Mouse (Mus musculus) lung, postnatal 36 days (tissue): ENCODE data around the gene Cd81.

Experiments used
- DNase-seq: peaks from one replicate; pipeline ENCODE4 v3.0.0; 2022; ENCODE audit warnings: mixed read lengths

Cd81 gene

GRCm38 (mm10) chr7:143052626-143053007 is at the start of gene Cd81:
TSS of gene Cd81 (plus strand) at chr7:143052739.
- peak; percentile 88 for DNase-seq

- DNase-seq, result peak; percentile 67
These were observed 47.7 kb upstream of the Cd81 start, which contains the start of gene Tspan32 for GRCm38 (mm10) chr7:143004727-143005343. TSS of gene Tspan32 (plus strand) at chr7:143005046.

GRCm38 (mm10) chr7:143005344-143006096 is 47.0 kb upstream of the Cd81 start:
- DNase-seq, result no peak

GRCm38 (mm10) chr7:143006097-143006755 is 46.3 kb upstream of the Cd81 start:
- no peak for DNase-seq

GRCm38 (mm10) chr7:143006756-143007598 is 45.6 kb upstream of the Cd81 start:
- DNase-seq, result no peak

DNA sequence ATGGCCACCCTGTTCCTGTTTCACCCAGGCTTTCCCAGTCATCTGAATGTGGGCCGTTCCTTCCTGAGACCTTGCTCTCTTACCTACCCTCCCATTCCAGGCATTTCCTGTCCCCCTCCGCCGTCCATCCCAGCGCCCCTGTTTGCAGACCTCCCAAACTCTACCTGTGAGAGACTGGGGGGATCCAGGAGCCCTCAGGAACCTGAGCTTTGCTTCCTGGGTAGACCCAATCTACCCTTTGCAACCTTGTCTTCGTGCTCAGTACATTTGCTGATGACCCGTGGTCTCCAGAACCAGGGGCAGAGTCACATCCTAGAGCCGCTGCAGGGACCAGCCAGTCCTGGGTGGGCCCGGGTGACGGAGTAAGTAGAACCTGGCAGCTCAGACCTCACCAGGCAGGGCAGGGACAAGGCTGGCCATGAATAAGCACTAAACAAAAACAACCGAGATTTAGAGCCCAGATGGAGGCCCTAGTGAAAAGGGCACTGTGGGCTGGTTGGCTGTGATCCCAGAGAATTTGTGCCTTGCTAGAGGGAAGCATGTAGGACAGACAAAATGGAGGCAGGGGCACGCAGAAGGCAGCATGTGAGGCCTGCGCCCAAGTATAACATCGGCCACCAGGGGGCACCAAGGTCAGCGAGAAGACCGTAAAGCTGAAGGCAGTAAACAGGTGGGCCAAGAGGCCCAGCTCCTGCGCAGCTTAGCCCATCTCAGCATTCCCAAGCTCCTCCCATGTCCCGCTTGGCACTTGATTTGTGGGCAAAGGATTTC is 44.8 kb upstream of the Cd81 start:
- DNase-seq, result peak; percentile 98

GRCm38 (mm10) chr7:143008370-143008926 is 44.1 kb upstream of the Cd81 start:
- DNase-seq, result peak; percentile 80

- DNase-seq, result peak; percentile 62
These were observed 43.4 kb upstream of the Cd81 start for GRCm38 (mm10) chr7:143008996-143009665.

- no peak for DNase-seq
These were observed 42.5 kb upstream of the Cd81 start for GRCm38 (mm10) chr7:143009996-143010395.

DNA sequence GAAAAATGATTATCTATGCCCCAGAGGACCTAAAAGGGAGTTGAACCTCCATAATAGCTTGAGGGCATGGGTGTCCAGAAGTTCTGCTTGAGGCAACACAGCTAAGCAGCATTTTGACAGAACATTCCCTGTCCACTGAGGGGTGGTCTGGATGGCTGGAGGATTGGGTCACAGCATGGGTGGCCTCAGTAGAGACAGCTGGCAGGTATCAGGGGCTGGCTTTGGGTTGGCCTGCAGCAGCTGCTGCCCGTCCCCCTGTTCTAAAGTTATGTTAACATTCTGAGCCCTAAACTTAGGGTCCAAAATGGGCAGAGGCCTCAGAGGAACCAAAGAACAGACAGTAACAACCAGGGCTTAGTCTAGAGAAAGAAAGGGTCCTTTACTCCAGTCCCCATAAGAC is 41.3 kb upstream of the Cd81 start:
- no peak for DNase-seq

DNA sequence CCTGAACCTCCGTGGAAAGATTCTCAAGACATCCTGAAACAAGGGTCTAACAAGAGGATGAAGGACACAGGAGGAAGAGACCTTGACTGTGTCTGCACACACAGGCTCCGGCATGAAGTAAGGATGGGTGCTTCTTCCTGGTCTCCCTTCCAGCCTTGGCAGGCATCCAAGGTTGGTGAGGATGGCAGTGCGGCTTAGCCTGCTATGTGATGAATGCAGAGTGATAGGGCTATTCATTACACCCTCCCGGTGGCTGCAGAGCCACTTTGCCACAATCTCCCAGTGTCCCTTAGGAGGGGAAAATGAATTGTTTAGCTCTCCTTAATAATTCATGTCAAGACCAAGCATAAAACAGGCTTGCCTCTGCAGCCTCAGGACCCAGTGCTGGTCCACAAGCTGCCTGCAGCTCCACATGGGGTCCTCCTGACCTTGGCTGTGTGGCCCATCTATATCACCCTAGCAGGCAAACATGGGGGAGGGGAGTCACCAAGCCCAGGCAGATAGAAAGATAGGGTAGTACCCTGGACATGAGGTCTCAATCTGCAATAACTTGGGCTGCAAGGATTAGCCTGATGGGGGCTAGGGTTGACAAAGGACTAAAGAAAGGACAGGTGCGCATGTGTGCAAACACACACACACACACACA is 40.2 kb upstream of the Cd81 start:
- DNase-seq, result no peak

DNA sequence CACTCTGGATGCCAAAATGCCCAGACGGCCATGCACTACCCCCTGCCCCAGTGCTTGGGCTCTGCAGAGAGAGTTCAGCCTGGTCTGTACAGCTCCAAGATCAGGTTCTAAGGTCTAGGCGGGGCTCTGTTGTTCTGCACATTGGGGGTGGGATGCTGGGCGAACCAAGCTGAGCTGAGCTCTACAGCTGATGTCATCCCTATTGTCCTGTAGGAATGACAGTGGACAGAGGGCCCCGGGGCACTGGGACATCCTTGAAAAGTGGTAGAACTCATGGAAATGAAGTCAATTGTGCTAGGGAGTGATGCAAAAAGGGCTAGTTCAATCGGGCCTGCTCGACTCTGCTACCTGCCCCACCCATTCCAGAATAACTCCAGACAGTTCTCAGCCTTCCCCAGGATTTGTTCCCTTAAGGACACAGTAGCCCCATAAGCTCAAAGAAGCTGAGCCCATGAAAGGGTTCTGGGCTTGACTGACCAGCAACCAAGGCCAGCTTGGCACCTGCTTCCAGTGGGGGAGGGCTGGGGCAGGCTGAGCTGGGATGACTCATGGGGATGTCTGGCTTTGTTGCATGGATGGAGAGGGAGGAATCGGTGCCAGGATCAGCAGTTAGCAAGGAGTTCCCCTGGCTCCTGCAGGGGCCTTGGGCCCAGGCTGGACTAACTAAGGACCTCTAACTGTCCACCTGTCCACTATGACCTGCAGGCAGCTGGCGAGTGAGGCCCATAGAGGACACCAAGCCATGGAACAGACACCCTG is 38.9 kb upstream of the Cd81 start:
- peak; percentile 76 for DNase-seq

DNA sequence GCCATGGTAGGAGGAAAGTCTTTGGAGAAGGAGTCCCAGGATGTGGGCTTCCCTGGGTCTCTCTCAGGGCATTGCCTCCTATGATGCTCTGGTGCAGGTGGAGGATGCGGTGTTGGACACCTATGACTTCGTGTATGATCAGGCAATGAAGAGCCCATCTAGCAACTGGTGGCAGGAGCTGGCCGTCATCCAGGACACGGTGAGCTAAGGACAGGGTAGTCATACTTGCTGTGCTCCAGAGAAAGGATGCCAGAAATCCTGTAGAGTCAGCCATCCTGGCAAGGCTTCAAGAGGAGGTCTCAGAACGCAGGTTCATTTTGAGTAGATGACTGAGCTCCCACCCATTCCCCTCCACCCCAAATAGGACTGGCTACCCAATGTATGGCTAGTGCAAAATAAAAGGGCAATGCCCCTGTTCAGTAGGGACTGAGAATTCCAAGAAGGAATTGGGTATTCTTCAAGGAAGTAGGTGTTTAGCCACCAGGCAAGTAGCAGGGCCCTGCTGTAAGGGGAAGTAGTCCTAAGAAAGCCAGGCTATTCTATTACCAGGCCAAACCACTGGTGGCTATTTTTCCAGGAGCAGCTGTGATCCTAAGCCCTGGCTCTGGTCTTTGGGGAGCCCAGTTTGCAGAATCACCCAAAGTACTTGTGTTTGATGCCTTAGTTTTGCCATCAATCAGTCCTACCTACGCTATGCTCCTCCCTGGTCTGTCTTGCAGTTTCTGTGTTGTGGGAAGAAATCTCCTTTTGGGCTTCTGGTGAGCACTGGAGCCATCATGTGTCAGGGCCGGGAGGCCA is 37.5 kb upstream of the Cd81 start:
- no peak for DNase-seq

- peak; percentile 80 for DNase-seq
These were observed 36.6 kb upstream of the Cd81 start for GRCm38 (mm10) chr7:143015755-143016423.

DNA sequence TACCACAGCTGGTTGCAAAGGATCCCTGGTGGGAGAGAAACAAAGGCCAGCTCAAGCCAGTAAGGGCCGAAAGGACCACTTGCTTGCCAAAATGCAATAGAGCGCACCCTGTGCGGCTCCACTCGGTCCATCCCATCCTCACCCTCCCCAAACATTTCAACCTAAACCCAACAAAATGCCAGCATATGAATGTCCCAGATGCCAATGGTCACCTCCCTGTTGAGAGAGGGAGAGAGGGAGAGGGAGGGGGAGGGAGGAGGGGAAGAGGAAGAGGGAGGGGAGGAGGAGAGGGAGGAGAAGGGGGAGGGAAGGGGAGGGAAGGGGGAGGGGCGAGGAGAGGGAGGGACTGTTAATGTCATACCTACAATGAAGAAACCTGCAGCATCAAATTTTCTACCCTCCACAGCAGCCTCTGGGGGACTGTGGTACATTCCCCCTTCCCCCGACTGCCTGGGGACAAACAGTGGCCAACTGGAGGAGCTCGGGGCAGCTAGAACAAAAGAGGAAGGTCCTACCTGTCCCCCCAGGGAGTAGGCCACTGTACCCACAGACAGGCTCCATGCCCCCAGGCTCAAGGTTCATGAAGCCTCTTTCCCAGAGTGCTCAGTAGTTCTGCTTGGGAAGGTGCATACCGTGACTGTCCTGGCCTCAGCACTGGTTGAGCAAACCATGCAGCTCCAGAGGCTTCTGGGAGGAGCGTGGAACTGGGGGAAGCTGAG is 36.0 kb upstream of the Cd81 start:
- no peak for DNase-seq

GRCm38 (mm10) chr7:143017181-143017580 is 35.4 kb upstream of the Cd81 start:
- no peak for DNase-seq

DNA sequence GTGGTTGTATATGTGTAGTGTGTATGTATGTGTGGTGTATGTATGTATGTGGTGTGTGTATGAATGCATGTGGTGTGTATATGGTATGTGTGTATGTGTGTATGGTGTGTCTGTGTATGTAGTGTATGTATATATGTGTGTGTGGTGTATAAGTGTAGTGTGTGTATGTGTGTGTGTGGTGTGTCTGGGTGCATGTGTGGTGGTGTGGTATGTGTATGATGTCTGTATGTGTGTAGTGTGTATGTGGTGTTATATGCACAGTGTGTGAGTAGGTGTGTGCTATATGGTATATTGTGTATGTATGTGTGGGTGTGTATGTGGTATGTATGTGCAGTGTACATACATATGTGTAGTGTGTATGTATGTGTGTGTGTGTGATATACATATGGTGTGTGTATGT is 32.5 kb upstream of the Cd81 start:
- DNase-seq, result no peak

DNA sequence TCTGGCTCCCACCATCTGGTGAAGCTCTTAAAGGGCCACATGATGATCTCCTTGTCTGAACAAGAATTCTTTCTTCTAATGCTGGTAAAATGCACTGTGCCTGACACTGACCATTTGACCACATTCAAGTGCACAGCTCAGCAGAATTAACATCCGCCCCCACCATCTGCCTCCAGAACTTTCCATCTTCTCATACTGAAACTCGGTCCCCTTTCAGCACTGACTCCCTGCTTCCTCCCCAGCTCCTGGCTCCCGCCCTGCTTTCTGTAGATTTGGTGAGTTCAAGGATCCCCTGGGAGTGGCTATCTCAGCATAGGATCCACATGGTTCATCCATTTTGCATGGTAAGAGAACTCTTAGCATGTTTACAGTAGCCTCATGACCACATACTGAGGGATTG is 31.8 kb upstream of the Cd81 start:
- DNase-seq, result no peak
